Comparison of ENCODE assay signal across 10 mouse cellular contexts in the genomic region with DNA sequence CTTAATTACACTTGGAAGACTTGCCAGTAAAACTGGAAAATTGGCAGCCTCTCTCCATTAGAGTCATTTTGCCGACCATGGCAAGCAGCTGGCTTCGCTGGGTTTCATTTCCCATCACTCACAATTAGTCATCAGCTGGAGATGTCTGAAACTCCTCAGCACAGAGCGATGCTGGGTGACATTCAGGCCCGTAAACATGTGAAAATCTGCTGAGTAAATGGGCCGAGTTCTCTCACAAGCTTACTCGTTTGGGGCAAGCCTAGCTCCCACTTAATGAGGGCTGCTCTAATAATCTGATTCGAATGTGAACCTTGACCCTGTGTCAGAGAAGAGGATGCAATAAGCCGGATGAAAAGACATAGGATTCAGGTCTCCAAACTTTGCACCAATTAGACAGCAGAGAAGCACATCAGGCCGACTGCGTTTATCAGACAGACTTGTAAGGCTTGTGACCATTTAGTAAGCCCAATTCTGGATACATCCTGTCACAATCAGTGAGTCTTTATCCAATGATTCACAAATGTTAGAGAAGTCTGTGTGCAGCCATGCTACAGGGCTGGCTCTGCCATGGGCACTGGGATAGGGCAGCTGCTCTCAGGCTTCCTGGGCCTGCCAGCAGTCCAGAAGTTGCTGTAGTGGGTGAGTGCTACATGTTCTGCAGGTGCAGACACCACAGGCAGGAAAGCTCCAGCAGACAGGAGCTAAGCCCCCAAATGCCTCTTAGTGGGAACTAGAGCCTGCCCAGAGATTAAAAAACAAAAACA. TPM values are rescaled to one million over a fixed set of nuclear protein-coding genes. Genes with fewer than 3 reads are reported as not detected.
DNase-seq lines count a peak whose midpoint lies in the region; ATAC-seq and TF ChIP-seq lines count a peak whose summit lies in the region.
"Had no signal": no experiment of that assay in that cellular context is flagged by ENCODE, and none has a peak within 500 bp of the region (broad histone marks: within the 10 kb centered on the region; RNA-seq: fewer than 3 reads in every experiment).

No protein-coding gene starts in this region.

- no peaks in the 10 kb centered on the region; the same call in 1 of the 2 replicates for H3K27me3 ChIP-seq in embryonic facial prominence, embryonic 11.5 days (ENCODE audit: control insufficient read depth, insufficient read depth, low read length)
- no peaks in the 10 kb centered on the region for H3K27me3 ChIP-seq in hindbrain, embryonic 12.5 days
- H3K27me3 ChIP-seq in myocyte (ENCODE audit: control insufficient read depth, insufficient read depth, insufficient read length), result no peaks in the 10 kb centered on the region
- no peaks in the 10 kb centered on the region for H3K27me3 ChIP-seq in kidney, adult 2 months (replicated peaks; ENCODE audit: control insufficient read depth, insufficient read depth, low read length)
- H3K27me3 ChIP-seq: limb, embryonic 15.5 days had no signal

- ATAC-seq in embryonic facial prominence, embryonic 11.5 days (replicated peaks; ENCODE audit: insufficient number of reproducible peaks, low FRiP score, low TSS enrichment, low read depth), result peak; percentile 70; the same call in 1 of the 2 replicates
- ATAC-seq in hindbrain, embryonic 12.5 days (ENCODE audit: low FRiP score), result peak; percentile 68

- H3K4me1 ChIP-seq in embryonic facial prominence, embryonic 11.5 days (ENCODE audit: control insufficient read depth, insufficient read depth, low read length), result no peaks in the 10 kb centered on the region; the same call in 1 of the 2 replicates
- peaks cover 29% of the 10 kb centered on the region for H3K4me1 ChIP-seq in hindbrain, embryonic 12.5 days
- no peaks in the 10 kb centered on the region for H3K4me1 ChIP-seq in kidney, adult 2 months (ENCODE audit: control insufficient read depth, insufficient read depth, low read length)

- H3K9me3 ChIP-seq in embryonic facial prominence, embryonic 11.5 days (replicated peaks; ENCODE audit: control insufficient read depth, low read length), result no peaks in the 10 kb centered on the region
- no peaks in the 10 kb centered on the region for H3K9me3 ChIP-seq in hindbrain, embryonic 12.5 days (replicated peaks)
- H3K9me3 ChIP-seq: limb, embryonic 15.5 days had no signal

- DNase-seq in left cerebral cortex, postnatal 4 days, result peak; percentile 60
- no peak for DNase-seq in left cerebral cortex, adult 8-10 months (ENCODE audit: low spot score in 2 of 2)
- no peak for DNase-seq in embryonic facial prominence, embryonic 11.5 days (ENCODE audit: low spot score)
- DNase-seq in adrenal gland, postnatal 25 days, result no peak
- no peak for DNase-seq in adrenal gland, postnatal 14 days
- no peak for DNase-seq in kidney, adult 2 months
- DNase-seq: heart, postnatal 36 days had no signal

- no peaks in the 10 kb centered on the region for H3K79me2 ChIP-seq in myocyte (ENCODE audit: control insufficient read depth, insufficient read depth)

- TF ChIP-seq CTCF in kidney, adult 2 months (conservative IDR thresholded peaks at IDR 0.05; ENCODE audit: insufficient read depth, insufficient read length, low read depth, low read length), result no peak

- no peaks in the 10 kb centered on the region for H3K36me3 ChIP-seq in embryonic facial prominence, embryonic 11.5 days (replicated peaks; ENCODE audit: control insufficient read depth, insufficient read depth, low read depth, low read length)
- no peaks in the 10 kb centered on the region for H3K36me3 ChIP-seq in hindbrain, embryonic 12.5 days
- peaks cover 8% of the 10 kb centered on the region for H3K36me3 ChIP-seq in myocyte (ENCODE audit: control insufficient read depth, insufficient read depth)
- H3K36me3 ChIP-seq in kidney, adult 2 months (ENCODE audit: control insufficient read depth, insufficient read depth, low read length), result no peaks in the 10 kb centered on the region
- H3K36me3 ChIP-seq: limb, embryonic 15.5 days had no signal

- H3ac ChIP-seq in myocyte (ENCODE audit: control insufficient read depth, insufficient read length), result no peak overlapping the region

- intact Hi-C loops in left cerebral cortex, postnatal 4 days (cut with DNase I), result no loop called here

- no peak overlapping the region for H3K27ac ChIP-seq in embryonic facial prominence, embryonic 11.5 days (replicated peaks; ENCODE audit: low read depth, low read length)
- peak overlapping the region; percentile 19; the same call in 1 of the 2 replicates for H3K27ac ChIP-seq in hindbrain, embryonic 12.5 days
- H3K27ac ChIP-seq in kidney, adult 2 months (ENCODE audit: insufficient read depth, low read depth, low read length), result no peak overlapping the region
- H3K27ac ChIP-seq: limb, embryonic 15.5 days had no signal

- 35% methylated on average over 10 of the region's 10 CpGs for WGBS in embryonic facial prominence, embryonic 11.5 days
- WGBS in hindbrain, embryonic 12.5 days, result 51% methylated on average over 10 of the region's 10 CpGs
- WGBS in kidney, adult 2 months, result 60% methylated on average over 10 of the region's 10 CpGs

- no peak overlapping the region; the same call in 1 of the 2 replicates for H3K9ac ChIP-seq in embryonic facial prominence, embryonic 11.5 days (replicated peaks; ENCODE audit: low read length)
- H3K9ac ChIP-seq in hindbrain, embryonic 12.5 days, result no peak overlapping the region
- H3K9ac ChIP-seq: limb, embryonic 15.5 days had no signal

- TF ChIP-seq POLR2A in myocyte (IDR thresholded peaks at IDR 0.05; ENCODE audit: insufficient read length, low read depth), result no peak
- no peak for TF ChIP-seq POLR2A in kidney, adult 2 months (IDR thresholded peaks at IDR 0.05; ENCODE audit: low read depth, low read length)

- H3K4me2 ChIP-seq in embryonic facial prominence, embryonic 11.5 days (ENCODE audit: low read depth, low read length), result no peak overlapping the region
- H3K4me2 ChIP-seq in hindbrain, embryonic 12.5 days (replicated peaks), result no peak overlapping the region
- peak overlapping the region; percentile 54 for H3K4me2 ChIP-seq in myocyte (ENCODE audit: low read depth)
- H3K4me2 ChIP-seq: limb, embryonic 15.5 days had no signal

- no peak overlapping the region for H3K4me3 ChIP-seq in embryonic facial prominence, embryonic 11.5 days (ENCODE audit: low read depth, low read length)
- H3K4me3 ChIP-seq in hindbrain, embryonic 12.5 days, result no peak overlapping the region
- no peak overlapping the region for H3K4me3 ChIP-seq in myocyte
- no peak overlapping the region for H3K4me3 ChIP-seq in kidney, adult 2 months (ENCODE audit: insufficient read depth, low read depth, low read length)
- H3K4me3 ChIP-seq: limb, embryonic 15.5 days had no signal

TF ChIP-seq in myocyte, 11 proteins besides CTCF, POLR2A, EP300 and RAD21:
- TF ChIP-seq MYOG (IDR thresholded peaks at IDR 0.05; ENCODE audit: control insufficient read depth in 1 of 3, insufficient read depth in 1 of 3, insufficient read length in 2 of 3, low read depth in 2 of 3) (no peak), MYOD1 (IDR thresholded peaks at IDR 0.05; ENCODE audit: control insufficient read depth in 1 of 3, insufficient read length in 2 of 3, low read depth in 2 of 3) (peak in 2 of 3 experiments; percentile 8 to 52), MAX (IDR thresholded peaks at IDR 0.05; ENCODE audit: low read depth) (no peak), TCF12 (IDR thresholded peaks at IDR 0.05; ENCODE audit: insufficient read depth, poor library complexity, severe bottlenecking) (no peak)

RNA-seq across cellular contexts. Expression of gene Ggact, which starts 29.6 kb away (rescaled TPM):
- 10 to 100 TPM; 11.4 to 11.5 TPM for total RNA-seq in left cerebral cortex, postnatal 4 days (2021)
- 10 to 100 TPM; 33.0 to 39.9 (median 34.3) TPM for total RNA-seq in left cerebral cortex, adult 8-10 months (2022)
- polyA plus RNA-seq in embryonic facial prominence, embryonic 11.5 days (2014; fragmentation: Nextera tagmentation; extraction: Ambion mirVana), result 6.7 and 9.3 TPM in 2 replicates
- polyA plus RNA-seq in hindbrain, embryonic 12.5 days (2016; fragmentation: Nextera tagmentation; extraction: Ambion mirVana), result 7.7 and 8.6 TPM in 2 replicates
- polyA plus RNA-seq in myocyte (2012; fragmentation: generic; extraction: Trizol), result 17.0 TPM
- total RNA-seq in adrenal gland, postnatal 25 days (2021), result 44.9 and 60.4 TPM in 2 replicates
- 29.2 and 40.9 TPM in 2 replicates for total RNA-seq in adrenal gland, postnatal 14 days (2021)
- 251 and 255 TPM in 2 replicates for polyA plus RNA-seq in kidney, adult 2 months (2012; rRNA removed)
